Mouse (Mus musculus) naive thymus-derived CD4-positive, alpha-beta T cell, adult 2 months (primary cell): ENCODE measurements around the gene Lsm8.
"Not testable (repeated sequence)": the region's sequence is repeated elsewhere in the genome, so short reads cannot be mapped to it uniquely, and the experiment has no call there.

Experiments
- DNase-seq: peaks from one replicate; pipeline ENCODE4 v3.0.0-alpha.2; 2011; ENCODE audit warnings: low read depth

The Lsm8 gene

DNA sequence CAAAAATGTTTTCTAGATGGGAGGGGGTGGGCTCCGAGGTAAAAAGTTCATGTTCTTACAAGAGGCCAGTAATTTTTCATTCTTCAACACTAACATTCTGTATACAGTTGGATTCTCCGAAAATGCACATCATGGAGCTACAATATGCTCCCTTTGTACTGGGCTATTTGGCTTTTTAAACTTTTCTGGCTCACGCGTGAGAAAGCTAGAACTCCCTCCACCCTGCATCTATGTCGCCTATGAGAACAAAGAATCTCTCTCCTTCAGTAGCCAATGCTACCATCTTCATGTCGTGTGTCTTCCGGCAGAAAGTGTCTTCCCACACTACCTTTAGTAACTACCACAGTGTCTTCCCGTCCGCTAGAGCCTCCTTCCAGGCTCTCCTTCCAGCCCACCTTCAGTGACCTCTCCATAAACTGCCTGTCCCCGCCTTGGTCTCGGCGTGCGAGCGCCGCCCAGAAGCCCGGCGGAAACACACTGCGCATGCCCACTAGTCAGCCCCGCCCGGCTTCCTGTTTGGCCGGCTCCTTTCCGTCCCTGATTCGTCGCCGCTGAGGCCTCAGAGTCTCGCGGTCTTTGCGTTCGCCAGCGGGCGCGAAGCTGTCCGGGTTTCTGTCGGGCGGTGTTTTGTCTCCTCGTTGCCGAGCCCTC, at the start of gene Lsm8:
Lsm8 (plus strand) TSS at position 529 of the 651 bp plus-strand sequence.
- DNase-seq = peak; percentile 97

DNA sequence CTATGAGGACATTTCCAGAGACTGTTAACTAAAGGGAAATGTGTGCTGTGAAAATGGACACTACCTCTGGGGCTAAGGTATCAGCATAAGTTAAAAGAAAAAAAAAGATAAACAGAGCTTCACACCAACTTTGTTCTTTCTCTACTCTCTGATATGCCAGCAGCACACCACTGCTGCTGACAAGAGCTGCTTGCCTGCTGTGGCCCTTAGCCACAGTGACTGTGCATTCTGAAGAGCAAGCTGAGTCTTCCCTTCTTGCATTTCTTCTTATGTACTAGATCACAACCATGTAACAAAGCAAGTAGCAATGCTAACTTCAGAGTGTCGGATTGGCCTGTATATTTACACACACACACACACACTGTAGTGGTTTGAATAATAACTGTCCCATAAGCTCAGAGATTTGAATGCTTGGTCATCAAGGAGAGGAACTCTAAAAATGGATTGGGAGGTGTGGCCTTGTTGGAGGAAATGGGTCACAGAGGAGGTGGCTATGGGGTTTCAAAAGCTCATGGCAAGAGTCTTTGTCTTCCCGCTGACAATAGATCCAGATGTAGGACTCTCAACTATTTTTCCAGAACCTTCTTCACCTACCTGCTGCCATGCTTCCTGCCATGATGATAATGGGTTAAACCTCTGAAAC, 47.4 kb upstream of the Lsm8 start:
- DNase-seq = no peak

DNA sequence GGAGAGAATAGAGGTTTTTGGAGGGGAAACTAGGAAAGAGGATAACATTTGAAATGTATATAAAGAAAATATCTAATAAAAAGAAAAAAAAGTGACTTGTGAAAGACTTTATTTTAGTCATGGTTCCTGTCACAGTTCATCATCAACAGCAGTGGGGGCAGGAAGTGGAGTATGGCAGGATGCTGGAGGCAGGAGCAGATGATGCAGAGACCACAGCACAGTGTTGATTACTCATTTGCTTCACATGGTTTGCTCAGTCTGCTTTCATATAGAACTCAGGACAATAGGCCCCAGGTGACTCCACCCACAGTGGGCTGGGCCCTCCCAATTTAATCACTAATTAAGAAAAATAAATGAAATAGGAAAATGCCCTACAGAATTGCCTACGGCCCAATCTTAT, 35.8 kb upstream of the Lsm8 start:
- no peak for DNase-seq

DNA sequence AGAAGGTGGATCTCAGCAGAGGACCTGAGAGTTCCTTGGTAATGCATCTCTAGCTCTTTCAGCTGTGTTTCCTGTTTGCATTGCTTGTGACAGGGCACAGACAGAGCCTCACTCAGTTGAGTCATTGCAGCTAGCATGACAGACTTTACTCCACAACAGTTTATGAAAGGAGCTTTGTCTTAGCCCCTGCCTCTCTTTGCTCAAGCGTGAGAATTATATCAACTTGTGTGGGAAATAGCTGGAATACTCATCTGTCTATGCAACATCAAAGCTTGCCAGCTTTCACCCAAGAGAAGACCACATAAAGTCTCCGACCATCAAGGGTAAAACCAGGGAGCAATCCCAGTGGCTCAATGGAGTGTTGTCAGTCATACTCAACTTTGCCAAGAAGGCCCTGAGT, 32.8 kb upstream of the Lsm8 start:
- DNase-seq = no peak

DNA sequence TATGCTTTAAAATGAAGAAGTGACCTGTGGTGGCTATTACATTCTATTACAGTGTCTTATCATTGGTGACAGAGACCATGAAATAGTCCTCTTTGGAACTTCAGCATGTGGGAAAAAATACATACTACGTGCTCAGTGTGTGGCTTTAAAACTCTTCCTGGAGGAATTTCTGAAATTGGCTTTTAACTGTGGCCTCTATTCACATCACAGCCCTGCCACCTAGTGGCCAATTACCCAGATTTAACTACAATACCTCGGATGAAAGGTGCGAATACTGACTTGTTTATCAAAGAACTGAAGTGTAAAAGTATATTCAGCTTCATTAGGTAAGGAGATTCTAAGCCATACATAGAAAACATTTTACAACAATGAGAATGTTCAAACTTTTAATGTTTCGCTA, 29.0 kb upstream of the Lsm8 start:
- DNase-seq = peak; percentile 36

DNA sequence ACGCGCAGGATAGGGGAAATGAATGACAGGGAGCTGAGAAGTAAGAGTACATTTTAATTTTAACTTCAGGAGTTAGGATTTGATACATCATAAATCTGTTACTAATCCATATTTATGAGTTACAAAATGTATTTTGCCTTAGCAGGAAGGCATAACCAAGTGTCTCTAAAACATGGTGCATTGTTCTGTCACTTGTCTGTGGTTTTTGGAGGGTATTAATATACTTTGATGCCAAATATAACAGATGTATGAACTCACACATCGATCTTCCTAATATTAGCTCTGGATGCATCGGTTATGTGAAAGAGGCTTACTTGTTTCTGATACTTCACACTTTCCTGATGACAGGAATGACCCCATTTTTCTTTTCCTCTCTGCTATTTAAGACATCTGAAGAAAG, 28.1 kb upstream of the Lsm8 start:
- no peak for DNase-seq

DNA sequence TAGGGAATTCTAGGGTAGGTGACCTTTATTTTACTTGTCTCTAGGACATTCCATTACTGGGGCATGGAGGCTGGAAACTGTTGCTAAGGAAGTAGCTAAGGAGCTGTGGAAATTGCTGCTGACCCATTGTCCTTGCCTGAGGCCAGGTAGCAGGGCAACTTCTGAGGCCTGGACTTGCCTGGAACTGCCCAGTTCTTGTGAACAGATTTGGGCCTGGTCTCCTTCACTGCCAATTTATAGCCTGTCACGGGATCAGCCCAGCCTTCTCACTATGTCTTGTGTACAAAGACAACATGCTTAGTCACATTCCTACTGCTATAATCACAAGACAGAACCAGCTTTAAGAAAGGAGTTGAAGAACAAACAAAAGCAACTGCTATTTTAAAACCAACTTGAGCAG, 25.6 kb upstream of the Lsm8 start:
- no peak for DNase-seq

DNA sequence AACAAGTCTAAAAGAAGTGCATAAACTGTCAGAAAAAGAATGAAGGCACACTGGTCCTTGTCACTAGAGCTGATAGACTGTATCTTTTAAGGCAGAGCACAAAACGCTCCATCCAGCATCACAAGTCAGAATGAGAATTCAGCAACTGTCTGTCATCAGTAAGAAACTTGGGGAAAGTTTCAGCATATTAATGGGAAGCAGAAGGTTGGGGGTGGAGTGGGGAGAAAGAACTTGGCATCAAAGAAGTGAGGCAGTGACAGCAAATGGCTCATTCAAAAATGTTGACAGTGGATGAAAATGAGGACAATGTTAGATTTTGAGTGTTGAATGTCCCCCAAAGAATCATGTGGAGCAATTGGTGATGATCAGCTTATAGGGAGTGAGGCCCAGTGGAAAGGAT, 15.4 kb upstream of the Lsm8 start:
- no peak for DNase-seq

DNA sequence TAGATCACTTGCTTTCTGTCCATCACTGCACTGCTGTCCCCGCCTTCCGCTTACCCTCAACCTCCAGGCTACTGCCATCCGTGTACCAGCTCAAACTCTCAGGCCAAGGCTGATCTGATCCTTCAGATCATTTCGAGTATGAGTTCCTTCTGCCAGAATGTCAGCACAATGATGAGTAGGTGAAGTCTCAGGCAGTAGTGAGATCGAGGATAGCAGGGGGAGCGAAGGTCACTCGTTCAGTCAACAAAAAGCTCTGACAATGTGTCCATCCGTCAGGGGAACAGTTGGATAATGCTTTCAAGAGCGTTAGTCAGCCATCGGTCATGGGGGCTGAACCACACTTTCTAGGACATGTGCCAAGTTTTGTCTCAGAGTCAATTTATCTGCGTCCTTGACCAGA, 3.9 kb upstream of the Lsm8 start:
- not testable (repeated sequence) for DNase-seq

DNA sequence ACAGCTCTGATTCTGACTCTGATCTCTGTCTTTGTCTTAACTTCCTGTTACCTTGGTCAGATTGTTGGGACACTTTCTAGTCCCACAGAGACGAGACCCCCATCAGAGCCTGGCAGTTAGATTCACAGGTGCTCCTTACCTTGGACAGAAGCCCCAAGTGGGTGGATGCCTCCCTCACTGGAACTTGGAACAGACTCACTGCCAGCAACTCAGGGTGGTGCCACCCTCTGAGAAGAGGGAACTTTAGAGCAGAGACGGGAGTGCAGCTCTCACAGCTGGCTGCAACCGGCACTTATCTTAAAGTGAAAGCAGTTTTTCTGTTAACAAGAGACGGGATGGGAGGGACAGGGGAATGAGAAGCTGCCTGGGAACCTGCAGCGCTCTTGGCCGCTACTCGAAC, 2.8 kb upstream of the Lsm8 start:
- DNase-seq = not testable (repeated sequence)

DNA sequence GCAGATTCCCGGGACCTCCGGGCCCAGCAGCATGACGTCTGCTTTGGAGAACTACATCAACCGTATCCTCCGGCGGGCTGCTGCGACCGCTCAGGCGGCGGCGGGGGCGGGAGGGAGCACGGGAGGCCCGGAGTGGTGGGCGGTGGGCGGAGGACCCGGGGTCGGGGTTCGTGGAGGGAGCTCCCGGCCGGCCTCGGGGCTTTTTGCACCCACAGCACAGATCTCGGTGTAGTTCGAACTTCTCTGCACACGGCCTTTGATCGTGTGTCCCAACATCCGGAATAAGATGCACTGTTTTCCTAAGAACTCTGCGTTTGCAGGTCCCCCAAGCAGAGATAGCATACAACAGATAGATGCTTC, 303 bp downstream of the Lsm8 start:
- no peak for DNase-seq

DNA sequence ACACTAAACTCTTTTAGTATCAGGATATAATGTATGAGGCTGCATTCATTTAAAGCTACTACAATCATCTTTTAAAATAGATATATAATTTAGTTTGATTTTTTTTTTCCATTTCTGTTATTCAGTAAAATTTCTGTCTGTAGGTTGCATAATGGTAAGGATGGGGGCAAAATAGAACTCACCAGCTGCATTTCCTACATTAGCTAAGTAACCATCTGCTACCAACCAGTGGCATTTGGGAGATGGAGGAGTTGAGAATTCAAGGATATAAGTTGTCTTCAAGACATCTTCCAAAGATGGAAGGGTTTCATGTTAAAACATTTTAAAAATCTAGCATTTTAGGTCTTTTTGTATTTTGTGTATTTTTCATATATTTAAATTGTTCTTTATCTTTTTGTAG, 6.9 kb downstream of the Lsm8 start:
- DNase-seq = no peak

DNA sequence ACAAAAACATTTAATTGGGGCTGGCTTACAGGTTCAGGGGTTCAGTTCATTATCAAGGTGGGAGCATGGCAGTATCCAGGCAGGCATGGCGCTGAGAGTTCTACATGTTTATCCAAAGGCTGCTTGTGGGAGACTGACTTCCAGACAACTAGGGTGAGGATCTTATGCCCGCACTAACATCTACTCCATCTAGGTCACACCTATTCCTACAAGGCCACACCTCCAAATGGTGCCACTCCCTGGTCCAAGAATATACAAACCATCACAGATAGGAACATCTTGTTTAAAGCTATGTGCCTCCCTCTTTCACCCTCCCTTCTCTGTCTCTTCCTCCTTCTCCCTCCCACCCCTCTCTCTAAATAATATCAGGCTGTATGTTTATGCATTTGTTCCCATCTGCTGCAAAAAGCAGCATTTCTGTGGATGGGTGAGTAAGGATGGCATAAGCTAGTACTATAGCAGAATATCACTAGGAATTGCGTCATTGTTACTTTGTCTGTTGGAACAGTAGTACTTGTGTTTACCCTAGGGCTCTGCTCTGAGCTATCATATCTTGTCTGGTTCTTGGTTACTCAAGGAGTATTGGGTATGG, 8.2 kb downstream of the Lsm8 start:
- DNase-seq = no peak

DNA sequence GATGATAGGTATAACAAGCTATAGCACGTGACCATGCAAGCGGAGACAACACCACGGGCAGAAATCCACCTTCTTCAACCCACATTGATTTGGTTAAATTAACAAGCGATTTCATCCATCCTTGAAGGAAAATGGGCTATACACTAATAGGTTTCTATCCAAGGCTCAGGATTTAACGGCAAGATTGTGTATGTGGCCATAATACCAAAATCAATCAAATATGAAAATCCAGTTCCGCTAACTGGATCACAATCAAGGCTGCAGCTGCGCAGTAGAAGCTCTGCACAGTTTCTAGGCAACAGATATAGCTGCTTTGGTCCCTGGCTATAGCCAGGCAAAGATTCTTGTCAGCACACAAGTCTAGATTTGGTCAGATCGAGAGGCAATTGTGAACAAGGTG, 17.6 kb downstream of the Lsm8 start, which contains the start of gene Ankrd7:
Ankrd7 (plus strand) TSS at position 301 of the 400 bp plus-strand sequence.
- DNase-seq = no peak

DNA sequence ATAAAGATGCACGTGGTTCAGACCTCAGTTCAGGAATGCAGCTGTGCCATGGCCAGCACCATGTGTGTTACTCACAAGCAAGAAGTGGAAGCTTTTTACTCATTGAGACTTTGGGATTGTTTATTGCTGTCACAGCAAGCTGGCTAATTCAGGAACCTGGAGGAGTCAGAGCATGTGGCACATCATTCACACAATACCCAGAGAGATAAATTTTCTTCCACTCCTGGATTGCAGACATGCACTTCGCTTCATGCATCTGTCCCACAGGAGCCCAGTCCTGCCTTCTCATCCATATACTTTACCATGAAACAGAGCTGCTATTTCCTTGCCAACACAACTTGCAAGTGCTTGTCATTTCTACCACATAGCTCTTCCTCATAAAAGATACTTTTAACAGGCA, 40.7 kb downstream of the Lsm8 start:
- no peak for DNase-seq

DNA sequence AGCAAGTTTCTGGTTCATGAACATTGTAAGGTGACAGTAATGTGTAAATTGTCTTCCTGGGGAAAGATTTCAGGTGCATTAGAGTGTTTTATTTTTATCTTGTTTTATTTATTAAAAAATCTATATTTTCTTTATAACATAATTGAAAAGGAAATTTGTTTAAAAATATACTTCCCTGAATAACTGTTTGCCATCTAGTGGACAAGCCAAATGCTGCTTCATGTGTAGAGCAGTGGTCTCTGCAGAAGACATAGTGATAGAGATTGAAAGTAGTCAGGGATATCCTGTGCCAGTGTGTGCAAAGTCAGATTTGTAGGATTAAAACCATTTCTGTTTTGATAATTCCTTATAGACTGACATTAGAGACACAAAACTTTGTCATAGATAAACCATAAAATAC, 45.8 kb downstream of the Lsm8 start:
- no peak for DNase-seq
